Mouse (Mus musculus): ENCODE measurements at regions not wholly inside any gene's neighbourhood (a gene's known extent, or its start where the extent isn't known, plus 50 kb on each side); places are given as distances from the start of the nearest gene placed in this dataset.
"Not testable (repeated sequence)": the region's sequence is repeated elsewhere in the genome, so short reads cannot be mapped to it uniquely, and the experiment has no call there.

- DNase-seq, result no peak
Measured at GRCm38 (mm10) chr3:21891819-21892480, 184.5 kb upstream of the Tbl1xr1 start.

- DNase-seq, result no peak
Measured at GRCm38 (mm10) chr3:21892864-21893404, 183.5 kb upstream of the Tbl1xr1 start.

GRCm38 (mm10) chr3:21895551-21895950 lies 180.9 kb upstream of the Tbl1xr1 start:
- no peak for DNase-seq

- DNase-seq, result no peak
Measured at GRCm38 (mm10) chr3:21898241-21898640, 178.2 kb upstream of the Tbl1xr1 start.

- no peak for DNase-seq
Measured at GRCm38 (mm10) chr3:21905384-21906073, 170.9 kb upstream of the Tbl1xr1 start.

- no peak for DNase-seq
Measured at GRCm38 (mm10) chr3:21908828-21909227, 167.6 kb upstream of the Tbl1xr1 start.

GRCm38 (mm10) chr3:21910080-21910479 lies 166.4 kb upstream of the Tbl1xr1 start:
- no peak for DNase-seq

GRCm38 (mm10) chr3:21911071-21911470 lies 165.4 kb upstream of the Tbl1xr1 start:
- no peak for DNase-seq

GRCm38 (mm10) chr3:21917228-21917910 lies 159.1 kb upstream of the Tbl1xr1 start:
- DNase-seq, result no peak

GRCm38 (mm10) chr3:21918431-21918830 lies 158.0 kb upstream of the Tbl1xr1 start:
- no peak for DNase-seq

GRCm38 (mm10) chr3:21919931-21920330 lies 156.5 kb upstream of the Tbl1xr1 start:
- DNase-seq, result no peak

- no peak for DNase-seq
Measured at GRCm38 (mm10) chr3:21931951-21932350, 144.5 kb upstream of the Tbl1xr1 start.

- DNase-seq, result not testable (repeated sequence)
Measured at GRCm38 (mm10) chr3:21932696-21933095, 143.8 kb upstream of the Tbl1xr1 start.

- peak; percentile 15 to 26 for DNase-seq
Measured at GRCm38 (mm10) chr3:21934731-21935271, 141.7 kb upstream of the Tbl1xr1 start.

GRCm38 (mm10) chr3:21935571-21936261 lies 140.7 kb upstream of the Tbl1xr1 start:
- peak; percentile 97 to 99 for DNase-seq

GRCm38 (mm10) chr3:21936262-21936603 lies 140.2 kb upstream of the Tbl1xr1 start:
- DNase-seq, result no peak

- DNase-seq, result peak in 1 of 2 experiments; percentile 32
Measured at GRCm38 (mm10) chr3:21936616-21937015, 139.8 kb upstream of the Tbl1xr1 start.

- DNase-seq, result peak; percentile 13 to 14
Measured at GRCm38 (mm10) chr3:21937281-21938035, 139.0 kb upstream of the Tbl1xr1 start.

- DNase-seq, result peak; percentile 70 to 80
Measured at GRCm38 (mm10) chr3:21938071-21938848, 138.2 kb upstream of the Tbl1xr1 start.

GRCm38 (mm10) chr3:21939738-21940137 lies 136.7 kb upstream of the Tbl1xr1 start:
- no peak for DNase-seq

GRCm38 (mm10) chr3:21941596-21941995 lies 134.9 kb upstream of the Tbl1xr1 start:
- no peak for DNase-seq
